Mouse (Mus musculus) kidney, adult 11 months (tissue): ENCODE data around the gene Abi3.

ENCODE experiments used
- DNase-seq: peaks from one replicate; pipeline ENCODE4 v3.0.0; 2022

The Abi3 gene

DNA sequence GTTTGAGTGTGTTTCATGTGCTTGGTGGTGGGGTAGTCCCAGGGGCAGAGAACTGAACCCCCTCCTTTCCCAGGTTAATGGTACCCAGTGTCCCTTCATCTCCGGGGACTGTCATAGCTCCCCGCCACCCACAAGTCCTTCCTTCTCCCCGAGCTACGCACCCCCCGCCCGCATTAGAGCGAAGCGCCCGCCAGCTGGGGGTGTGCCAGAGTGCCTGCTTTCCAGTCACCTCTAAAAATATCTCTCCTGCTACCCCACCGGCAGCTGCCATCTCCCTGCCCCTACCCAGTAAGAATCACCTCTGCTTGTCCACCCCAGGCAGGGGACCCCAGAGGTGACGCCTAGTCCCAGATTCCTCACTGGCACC lies 17.4 kb downstream of the Abi3 start:
- no peak for DNase-seq

DNA sequence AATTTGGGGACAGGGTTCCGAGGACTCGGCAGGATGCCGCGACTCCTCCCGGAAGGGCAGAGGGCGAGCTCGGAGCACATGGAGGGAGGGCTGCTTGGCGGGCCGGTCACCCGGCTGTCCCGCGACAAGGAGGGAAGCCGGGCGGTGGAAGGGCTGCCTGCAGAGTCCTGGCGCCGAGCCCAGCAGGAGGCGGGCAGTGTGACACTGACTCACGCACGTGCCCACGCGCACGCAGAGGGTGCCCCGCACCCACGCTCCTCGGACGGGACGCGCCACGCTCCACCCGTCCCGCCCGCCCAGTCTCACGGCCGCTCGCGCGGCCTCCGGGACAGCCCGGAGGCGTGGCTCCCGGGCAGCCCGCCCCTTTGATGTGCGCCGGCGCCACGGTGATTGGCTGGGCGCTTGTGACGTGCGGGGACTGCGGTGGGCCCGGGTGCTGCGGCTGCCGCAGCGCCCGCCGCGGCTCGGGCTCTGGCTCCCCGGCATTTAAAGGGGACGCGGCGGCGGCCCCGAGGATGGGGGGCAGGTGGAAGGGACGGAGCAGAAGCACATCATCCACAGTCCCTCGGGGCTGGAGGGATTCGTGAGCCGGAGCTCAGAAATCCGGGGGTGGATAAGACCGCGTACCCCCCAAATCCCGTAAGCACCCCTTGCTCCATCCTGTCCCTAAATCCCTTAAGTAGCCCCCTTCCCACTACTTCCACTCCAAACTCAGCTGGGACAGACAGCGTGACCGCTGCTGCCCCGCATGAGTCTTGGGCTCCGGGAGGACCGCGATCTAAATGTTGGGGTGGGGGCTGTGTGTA lies 18.0 kb downstream of the Abi3 start, which contains the start of gene Phospho1:
TSS of gene Phospho1 (plus strand) at position 429 of the 806 bp plus-strand sequence.
- peak; percentile 88 for DNase-seq

DNA sequence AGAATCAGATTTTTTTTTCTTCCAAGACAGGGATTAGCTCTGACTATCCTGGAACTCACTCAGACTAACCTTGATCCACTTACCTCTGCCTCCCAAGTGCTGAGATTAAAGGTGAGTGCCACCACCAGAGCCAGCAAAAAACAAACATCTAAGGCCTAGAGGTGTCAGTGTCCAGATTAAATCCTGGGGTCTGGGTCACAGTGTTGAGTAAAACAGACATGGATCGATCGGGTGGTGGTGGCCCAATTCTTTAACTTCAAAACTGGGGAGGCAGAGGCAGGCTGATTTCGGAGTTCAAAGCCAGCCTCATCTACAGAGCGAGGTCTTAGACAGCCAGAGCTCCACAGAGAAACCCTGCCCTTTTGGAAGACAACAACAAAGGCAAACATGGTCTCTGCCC lies 19.8 kb downstream of the Abi3 start:
- DNase-seq = no peak

DNA sequence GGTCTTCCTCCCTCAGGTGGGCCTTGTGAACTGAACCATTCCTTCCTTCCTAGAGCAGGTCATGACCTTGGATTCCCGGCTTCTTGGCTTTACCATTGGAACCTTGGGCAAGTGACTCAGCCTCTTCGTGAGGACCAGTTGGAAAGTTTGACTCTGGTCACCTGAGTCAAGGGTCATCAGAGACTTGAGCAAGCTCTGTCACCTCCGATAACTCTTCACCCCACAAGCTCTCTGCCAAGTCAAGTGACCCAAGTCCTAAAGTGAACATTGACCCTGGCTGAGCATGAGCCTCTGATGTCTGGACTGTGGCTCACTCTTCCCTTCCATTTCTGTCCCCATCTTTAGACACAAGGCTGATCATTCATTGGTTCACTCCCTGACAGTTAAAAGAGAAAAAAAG lies 20.8 kb downstream of the Abi3 start:
- no peak for DNase-seq

DNA sequence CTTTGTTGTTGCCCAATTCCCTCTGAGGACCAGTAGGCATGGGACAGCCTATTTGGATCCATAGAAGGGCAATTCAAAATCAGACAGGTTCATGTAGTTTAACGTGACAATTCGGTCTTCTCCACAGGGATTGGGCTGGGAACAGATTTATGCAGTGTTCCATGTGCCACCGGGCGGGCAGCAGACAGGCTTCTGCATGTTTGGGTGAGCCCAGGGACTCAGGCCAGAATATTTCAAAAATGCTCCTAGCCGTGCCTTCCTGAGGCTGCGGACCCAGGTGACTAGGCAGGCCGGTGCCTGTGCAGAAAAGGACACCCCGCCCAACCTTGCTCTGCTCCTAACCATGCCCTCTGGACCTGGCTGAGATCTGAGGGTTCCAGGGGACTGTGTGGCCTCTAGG lies 23.1 kb downstream of the Abi3 start:
- peak; percentile 70 for DNase-seq

DNA sequence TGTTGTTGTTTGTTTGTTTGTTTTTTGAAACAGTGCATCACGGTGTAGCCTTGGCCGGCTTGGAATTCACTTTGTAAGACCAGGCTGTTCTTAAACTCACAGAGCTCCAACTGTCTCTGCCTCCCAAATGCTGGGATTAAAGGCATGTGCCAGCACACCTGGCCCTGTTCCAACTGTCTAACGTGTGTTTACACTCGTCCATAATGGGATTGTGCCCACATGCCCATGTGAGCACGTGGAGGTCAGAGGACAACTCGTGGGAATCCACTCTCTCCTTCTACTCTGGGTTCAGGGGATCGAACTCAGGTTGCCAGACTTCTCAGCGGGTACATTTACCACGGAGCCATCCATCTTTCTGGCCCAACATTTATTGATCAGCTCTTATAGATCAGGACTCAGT lies 26.9 kb downstream of the Abi3 start:
- DNase-seq = no peak

DNA sequence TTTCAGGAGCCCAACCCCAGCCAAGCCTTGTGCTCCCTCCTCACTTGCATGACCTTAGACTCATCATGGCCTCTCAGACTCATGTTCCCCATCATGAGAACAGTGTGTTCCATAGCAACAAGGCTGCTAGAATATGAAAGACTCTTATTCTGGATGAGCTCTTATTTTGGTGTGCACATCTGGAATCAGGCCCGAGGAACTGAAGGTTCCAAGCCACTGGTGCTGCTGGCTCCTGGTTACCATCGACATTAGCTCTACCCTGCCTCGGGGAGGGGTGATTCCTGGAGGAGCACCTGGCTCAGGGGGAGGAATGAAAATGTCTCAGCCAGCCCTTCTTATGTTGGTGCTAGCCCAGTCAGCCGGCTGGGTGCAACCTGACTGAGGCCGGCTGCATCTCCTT lies 27.4 kb downstream of the Abi3 start:
- DNase-seq = no peak

DNA sequence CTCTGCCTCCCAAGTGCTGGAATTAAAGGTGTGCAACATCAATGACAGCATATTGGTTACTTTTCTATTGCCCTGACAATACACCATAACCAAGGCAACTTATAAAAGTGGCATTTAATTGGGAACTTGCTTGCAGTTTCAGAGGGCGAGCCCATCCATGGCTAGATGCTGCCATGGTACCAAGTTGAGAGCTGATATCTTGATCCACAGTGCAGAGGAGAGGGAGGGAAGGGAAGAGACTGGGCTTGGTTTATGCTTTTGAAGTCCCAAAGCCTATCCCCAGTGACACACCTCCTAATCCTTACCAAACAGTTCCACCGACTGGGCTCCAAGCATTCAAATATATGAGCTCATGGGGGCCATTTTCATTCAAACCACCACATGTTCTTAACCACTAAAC lies 28.2 kb downstream of the Abi3 start:
- DNase-seq = no peak

DNA sequence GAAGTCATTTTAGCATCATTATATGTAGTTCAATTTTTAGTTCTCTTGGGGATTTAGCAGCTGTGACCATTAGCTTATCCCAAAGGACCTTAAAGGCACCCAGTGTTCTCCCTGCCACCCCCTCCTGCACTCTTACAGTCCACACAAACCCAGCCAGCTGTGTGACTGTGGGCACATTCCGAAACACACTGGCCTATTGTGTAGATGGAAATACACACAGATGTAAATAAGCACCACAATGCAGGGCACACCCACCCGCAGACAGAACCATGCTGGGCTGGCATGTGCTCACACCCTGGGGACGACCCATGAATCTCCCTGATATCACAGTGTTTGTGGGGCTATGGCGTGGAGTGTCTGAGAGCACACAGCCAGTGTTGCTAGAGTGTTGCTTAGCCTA lies 30.1 kb downstream of the Abi3 start:
- DNase-seq = no peak

DNA sequence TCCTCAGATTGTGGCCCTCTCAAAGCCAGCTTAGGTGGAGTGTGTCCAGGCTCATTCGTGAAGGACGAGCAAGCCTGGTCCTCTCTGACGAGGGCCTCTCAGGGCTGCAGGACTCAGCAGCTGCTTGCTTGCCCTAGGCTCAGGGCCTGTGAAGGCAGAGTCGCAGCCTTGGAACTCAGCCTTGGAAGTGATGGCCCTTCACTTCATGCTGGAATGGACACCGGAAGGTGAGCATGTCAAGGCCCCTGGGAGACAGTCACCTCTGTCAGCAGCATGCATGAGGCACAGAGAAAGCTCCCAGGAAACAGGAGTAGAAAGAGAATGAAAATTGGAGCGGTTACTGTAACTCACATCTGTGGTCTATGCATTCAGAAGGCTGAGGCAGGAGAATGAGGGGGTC lies 30.5 kb downstream of the Abi3 start:
- DNase-seq = no peak

DNA sequence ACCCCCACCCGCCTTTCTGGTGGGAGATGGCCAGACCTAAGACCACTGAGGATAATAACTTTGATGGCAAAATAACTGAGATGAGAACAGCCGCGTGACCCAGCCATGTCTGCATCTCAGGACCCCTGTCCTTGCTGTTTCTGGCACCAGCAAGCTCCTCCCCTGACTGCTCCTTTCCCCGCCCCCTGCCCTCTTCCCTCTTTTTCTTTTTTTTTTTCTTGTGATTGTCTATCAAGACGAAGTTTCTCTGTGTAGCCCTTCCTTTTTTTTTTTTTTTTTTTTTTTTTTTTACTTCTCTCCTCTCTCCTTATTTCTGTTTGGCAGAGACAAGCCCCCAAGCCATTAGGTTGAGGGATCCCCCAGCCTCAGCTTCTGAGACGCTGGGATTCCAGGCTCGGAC lies 31.4 kb downstream of the Abi3 start:
- no peak for DNase-seq

DNA sequence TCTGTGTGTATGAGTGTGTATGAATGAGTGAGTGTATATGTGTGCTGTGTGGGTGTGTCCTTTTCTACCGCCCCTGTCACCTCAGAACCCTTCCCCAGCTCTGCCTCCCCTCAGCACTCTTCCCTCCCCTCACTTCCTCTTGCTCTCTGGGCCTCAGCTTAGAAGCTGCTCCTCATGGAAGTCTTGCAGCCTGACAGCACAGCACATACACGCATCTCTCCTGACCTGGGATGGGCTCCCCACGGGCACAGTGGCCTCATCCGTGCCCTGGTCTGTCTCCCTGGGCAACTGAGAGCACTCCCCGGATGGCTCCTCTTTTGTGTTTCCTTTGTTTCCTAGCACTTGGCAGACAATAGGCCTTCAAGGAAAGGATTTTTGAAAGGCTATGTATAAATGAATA lies 32.7 kb downstream of the Abi3 start:
- no peak for DNase-seq

DNA sequence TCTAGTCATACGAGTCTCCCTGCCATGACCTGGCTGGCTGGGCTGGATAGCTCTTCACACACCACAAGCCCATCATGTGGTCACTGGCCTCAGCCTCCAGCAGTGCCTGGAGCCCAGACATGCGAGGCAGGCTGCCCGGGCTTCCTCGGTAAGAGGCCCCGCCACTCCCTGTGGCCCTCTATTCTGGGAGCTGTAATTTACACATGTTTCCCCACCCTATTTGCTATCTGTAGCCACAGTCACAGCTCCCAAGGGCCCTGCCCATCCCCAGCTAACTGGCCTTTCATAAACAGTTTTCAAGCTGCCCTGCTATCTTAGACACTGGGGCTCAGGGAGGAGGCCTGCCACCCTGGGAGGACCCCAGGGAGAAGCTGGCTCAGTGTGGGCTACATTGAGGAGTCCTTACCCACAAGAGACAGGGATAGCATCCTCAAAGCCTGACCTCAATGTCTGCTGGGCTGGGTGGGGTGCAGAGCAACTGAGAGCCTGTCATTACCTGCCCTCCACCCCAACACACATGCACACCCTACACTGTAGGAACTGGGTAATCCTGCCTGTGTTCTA lies 33.7 kb downstream of the Abi3 start:
- no peak for DNase-seq

DNA sequence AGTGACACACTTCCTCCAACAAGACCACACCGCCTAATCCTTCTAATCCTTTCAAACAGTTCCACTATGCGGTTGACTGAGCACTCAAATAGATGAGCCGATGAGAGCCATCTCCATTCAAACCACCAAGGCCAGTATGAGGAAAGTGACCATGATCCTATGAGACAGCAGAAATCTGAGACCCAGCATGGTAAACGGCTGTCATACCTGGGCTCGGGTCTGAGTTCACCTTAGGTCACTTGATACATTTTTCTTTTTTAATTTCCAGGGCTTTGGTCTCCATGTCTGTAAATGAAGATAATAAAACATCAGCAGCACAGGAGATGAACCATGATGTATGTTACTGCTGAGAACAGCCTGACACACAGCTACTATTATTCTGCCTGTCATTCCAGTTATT lies 34.4 kb downstream of the Abi3 start:
- DNase-seq = no peak

DNA sequence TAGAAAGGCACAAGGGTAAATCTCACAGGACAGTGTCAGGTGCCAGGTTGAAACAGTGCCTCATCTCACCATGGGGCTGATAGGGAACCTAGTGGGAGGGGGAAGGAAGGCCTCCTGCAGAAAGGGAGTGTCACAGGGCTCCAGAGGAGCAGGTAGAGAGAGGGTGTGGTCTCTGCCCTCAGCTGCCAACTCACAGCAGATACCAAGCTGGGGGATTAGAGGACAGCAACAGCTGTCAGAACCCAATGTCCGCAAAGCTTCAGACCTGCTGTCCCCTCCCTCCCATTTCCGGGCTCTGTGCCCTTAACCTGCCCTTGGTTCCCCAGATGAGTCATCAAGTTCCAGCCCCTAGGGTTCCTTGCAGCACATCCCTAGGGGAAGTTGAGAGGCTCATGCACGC lies 36.7 kb downstream of the Abi3 start:
- DNase-seq = no peak

DNA sequence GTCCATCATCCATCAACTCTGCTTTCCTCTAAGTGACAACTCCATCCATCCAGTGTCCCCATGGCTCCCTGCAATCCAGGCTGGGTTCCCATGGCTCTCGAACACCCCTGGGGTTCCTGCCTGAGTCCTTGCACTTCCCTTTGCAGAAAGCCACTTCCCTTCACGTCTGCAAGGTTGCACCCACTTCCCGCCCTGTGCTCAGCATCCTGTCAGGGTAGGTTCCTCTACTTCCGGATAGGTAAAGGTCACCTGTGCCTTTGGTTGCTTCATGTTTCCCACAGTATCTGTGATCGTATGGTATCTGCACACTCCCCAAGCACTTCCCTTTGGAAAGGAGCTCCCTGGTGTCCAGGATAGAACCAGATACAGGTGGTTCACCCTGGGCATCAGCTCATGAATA lies 37.3 kb downstream of the Abi3 start:
- no peak for DNase-seq

DNA sequence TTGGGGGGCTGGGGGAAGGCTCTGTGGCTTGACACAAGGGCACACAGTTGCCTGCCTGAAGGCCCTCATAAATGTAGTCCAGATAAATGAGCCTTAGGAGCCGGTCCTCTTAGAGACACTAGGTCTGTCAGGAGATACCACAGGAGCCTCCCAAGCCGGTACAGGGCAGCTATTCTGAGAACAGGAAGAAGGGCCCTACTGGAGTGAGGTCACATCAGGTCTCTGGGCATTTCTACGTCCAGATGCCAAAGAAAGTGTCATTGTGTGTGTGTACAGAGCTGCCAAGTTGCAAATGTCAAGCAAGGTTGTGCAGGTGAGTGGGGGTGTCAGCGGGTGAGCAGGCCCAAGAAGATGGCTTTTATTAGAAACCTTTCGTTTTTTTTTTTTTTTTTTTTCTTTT lies 46.7 kb downstream of the Abi3 start:
- peak; percentile 56 for DNase-seq

DNA sequence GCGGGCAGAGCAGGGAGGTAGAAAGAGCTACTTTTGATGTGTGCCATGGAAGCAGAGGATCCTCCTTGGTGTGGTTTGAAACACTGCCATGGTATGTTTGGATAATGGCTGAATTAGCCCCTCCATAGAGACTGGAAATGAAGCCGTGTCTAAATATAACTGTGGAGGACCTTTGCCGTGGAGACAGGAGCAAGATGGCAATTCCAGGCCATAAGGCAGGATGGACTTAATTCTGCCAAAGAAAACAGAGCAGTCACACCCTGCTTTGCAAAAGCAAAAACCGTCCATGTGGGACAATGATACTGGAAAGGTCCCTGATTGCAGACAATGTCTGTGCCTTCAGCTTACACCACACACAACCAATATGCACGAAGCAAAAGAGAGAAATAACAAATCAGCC lies 48.1 kb downstream of the Abi3 start:
- no peak for DNase-seq

DNA sequence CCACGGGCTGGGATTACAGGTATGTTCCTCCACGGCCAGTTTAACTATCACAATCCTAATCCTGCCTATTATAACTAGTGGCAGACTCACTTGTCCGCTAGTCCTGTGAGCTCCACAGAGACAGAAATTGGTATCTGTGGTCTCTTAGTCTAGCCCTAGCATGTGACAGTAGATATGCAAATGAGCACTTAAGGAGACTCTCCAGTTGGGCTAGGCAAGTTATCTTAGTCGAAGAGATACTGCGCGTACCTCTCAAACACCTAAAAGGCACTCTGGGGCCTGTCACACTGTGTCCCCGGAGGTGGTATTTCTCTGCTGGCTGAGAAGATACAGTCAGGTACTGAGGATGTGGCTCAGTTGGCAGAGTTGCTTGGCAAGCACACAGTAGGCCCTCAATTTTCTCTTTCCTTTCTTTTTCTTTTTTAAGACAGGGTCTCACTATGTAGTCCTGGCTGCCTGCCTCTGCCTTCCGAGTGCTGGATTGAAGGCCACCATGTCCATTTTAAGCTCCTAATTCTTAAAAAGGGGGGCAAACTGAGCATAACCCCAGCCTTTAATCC lies 49.2 kb downstream of the Abi3 start:
- DNase-seq = no peak

DNA sequence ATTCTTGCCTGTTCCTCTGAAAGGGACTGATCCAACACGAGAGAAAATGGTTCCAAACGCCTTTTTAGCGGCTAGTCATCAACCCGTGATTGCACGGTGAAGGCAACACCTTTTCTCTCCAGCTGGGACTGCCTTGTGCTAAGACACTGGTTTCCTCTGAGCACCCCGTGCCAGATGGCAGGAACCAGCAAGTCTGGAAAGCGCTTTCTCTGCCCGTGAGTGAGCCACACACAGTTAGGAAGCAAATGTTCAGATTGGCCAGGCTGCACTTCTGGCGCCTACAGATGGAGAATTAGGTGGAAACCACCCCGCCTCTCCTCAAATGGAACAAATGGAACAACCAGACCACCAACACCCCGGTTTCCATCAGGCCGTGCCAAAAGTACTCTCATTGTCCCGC lies 50.5 kb downstream of the Abi3 start:
- DNase-seq = no peak

DNA sequence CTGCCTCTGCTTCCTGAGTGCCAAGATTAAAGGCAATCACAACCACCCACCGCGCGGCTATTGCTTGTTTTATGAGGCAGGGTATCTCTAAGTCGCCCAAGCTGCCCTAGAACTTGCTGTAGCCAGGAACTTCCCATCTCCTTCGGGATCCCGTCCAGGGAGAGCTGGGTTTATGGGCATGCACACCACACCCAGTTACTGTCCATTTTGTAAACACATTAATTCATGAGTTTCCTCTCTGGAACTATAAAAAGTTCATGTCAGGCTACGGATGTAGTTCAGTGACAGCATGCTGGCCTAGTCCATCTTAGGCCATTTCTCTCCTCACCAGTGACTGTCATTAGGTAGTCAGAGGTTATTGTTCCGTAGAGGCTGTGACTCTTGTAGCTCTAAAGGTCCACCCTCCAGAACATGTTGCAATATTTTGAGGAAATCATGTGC lies 52.8 kb downstream of the Abi3 start:
- peak; percentile 52 for DNase-seq

DNA sequence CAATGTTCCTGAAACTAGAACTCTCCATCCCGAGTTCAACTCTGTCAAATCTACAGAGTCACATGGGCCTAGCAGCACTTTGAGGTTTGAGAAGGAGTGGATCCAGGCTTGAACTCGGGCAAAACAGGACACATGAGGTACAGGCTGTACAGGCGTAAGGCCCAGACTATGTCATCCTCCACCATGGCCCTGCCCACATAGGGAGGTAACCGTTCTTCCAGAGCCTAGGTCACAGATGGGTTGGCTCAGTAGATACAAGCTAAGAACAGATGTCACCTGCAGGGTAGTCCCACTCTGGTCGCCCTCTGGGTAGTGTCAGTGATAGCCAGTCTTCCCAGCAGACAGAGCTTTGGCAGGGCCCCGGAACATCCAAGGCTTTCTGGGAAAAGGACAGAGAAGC lies 55.8 kb downstream of the Abi3 start:
- no peak for DNase-seq

DNA sequence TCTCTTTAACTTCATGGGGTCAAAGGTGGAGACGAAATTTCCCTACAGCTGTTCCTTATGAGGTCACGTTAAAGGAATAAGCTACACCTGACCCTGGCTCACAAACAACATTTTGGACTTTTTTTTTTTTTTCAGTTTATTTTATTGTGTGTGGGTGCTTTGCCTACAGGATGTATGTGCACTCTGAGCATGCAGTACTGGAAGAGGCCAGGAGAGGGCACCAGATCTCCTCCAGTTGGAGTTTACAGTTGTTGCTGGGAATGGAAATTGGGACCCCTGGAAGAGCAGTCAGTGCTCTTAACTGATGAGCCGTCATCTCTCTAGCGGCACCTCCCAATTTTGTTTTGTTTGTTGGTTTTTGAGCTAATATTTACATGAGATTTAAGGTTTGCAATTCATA lies 56.6 kb downstream of the Abi3 start:
- no peak for DNase-seq

DNA sequence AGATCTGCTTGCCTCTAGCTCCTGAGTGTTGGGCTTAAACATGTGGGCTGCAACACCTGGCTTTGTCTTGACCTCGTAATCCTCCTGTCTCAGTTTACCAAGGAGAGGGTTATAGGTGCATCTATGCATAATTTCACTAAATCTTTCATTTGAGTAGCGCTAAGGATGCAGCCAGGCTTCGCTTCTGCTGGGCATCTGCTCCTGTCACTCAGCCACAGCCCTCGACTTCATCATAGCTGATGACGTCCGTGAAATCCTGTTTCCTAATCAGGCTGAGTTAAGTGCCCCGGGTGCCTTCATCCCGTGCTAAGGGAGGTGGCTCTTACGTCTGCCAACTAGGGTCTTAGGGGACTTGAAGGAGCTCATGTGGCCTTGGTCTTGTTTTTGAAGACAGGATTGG lies 58.3 kb downstream of the Abi3 start:
- DNase-seq = no peak

DNA sequence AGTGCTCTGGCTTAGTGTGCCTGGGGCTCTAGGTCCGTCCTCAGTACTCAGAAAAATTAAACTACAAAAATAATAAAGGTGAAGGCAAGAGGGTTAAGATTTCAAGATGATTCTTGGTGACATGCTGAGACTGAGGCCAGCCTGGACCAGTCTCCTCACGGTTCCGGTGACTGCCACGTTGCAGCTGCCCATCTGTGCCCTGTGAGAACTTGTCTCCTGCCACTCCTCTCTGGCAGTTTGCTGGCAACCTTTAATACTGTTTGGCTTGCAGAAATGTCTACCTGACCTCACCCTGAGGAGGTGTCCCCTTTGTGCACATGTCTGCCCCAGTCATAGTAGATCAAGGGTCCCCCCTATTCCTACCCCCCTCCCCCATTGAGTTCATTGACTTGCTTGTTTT lies 58.8 kb downstream of the Abi3 start:
- no peak for DNase-seq
